Mouse (Mus musculus) lung, postnatal 0 days (tissue): ENCODE results near the gene Il12a.

Source experiments
- CTCF ChIP-seq: IDR thresholded peaks from 2 replicates; pipeline ENCODE4 v1.5.1; 2016; ENCODE audit warnings: antibody characterized with exemption, mild to moderate bottlenecking
- EP300 ChIP-seq: IDR thresholded peaks from 2 replicates; pipeline ENCODE4 v1.6.1; 2016; ENCODE audit warnings: antibody characterized with exemption, mild to moderate bottlenecking, control low read depth

GRCm38 (mm10) chr3:68646387-68647130, 43.9 kb upstream of the Il12a start:
- no peak for TF ChIP-seq EP300
- TF ChIP-seq CTCF = peak; percentile 64
